Mouse (Mus musculus): ENCODE results near the gene Gm11444. TPM values are rescaled to one million over a fixed set of nuclear protein-coding genes. Genes with fewer than 3 reads are reported as not detected.

Gene Gm11444
- not detected for total RNA-seq (2023)

DNA sequence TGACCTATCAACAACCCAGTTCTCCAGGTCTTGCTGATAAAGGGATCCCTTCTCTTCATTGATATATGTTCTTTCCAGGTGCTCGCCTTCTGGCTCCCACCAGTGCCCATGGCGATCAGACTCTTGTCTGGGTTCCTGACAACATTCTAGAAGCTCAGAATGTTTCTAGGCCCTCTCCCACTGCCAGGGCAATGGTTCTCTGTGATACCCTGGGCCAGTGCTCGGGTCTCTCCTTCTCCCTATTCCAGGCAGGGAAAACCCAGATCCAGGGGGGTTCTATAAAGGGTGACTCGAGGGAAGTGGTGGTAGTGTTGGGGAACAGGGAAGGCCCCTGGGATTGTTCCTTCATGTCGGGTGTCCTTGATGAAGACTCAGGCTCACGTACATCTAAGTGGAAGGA, at the start of gene Gm11444:
Gene Gm11444 (minus strand): TSS at position 101 of the 400 bp plus-strand sequence.

DNA sequence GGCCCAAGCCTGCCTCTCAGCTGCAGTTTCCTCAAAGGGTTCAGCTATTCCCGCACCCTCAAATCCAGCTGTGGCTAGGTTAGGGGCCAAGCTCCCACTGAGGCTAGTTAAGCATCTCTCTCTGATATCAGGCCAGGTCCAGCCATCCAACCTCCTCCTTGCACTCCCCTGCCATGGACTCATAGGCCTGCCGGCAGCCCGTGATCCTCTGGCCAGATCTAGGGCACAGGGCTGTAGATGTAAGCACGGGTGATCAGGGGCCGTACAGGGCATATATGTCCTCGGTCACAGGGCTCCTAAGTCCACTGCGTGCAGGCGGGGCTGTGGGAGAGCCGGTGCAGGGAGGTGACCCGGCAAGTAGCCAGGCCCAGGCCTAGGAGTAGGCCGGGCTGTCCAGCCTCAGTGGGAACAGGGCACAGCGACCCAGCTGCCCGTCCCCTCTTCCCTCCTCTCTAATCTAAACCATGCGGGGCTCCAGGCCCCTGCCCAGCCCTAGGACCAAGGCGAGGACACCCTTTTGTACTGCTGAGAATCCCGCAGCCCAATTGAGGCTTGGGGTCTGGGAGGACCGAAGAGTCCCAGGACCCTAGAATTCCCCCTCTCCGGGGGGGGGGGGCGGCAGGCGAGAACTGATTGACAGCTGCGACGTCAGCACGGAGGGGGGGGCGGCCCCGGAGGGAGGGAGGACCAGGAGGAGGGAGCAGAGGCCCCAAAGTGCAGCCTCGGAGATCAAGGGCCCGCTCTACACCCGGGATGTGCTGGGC, 35.7 kb upstream of the Gm11444 start, which contains the start of gene Tbx4:
Gene Tbx4 (plus strand): TSS at position 758 of the 764 bp plus-strand sequence.

DNA sequence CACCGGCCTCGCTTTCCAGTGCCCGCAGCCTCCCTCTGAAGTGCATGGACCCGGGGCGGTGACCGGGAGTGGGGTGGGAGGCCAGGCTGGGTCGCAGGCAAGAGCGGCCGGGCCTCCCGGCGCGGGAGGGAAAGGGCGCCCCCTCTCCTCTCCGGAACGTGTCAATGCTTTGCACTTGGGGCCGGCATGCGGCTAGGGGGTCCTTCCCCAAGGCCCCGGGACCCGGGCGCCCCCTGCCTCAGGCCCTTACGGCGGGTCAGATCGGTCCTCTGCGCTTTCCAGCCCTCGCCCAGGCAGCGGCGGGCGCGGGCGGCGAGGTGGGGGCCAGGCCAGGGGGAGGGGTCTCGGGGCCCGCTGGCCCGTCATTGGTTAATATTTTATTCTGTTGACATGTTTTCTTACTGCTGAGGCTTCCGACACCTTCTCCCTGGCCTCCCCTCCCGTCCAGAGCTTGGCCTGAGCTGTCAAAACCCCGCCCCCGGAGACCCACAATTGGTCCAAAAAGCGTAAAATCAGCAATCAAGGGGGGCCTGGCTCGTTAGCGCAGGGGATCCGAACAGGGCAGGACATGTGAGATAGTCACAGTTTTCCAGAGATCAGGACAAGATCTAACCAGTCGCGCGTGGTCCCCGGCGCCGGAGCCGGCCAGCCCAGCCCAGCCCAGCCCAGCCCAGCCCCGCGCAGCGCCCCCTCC, 17.8 kb downstream of the Gm11444 start, which contains the start of gene Tbx2:
Gene Tbx2 (plus strand): TSS at position 321 of the 694 bp plus-strand sequence.

Other genes starting within 250 kb of the Gm11444 start
- gene Tbx2, start 17.8 kb downstream of the Gm11444 start, total RNA-seq (2023) = 1.4 TPM
- not detected for gene Tbx4, start 36.1 kb upstream of the Gm11444 start, total RNA-seq (2023)

Measured in CD4-positive naive resting alpha-beta T cell, adult 57 days (primary cell).